Mouse (Mus musculus) CD4-positive helper T cell, adult 2 months (primary cell): Measurements from ENCODE around the gene Cbln3.

Experiments
- DNase-seq: peaks from one replicate; pipeline ENCODE4 v3.0.0-alpha.2; 2012; ENCODE audit warnings: low read depth, missing footprints, low spot score

Gene Cbln3

GRCm38 (mm10) chr14:55884166-55884565 is at the start of gene Cbln3:
Gene Cbln3, minus strand, starts transcription at chr14:55884392.
- DNase-seq: no peak

- DNase-seq: no peak
Measured at GRCm38 (mm10) chr14:55933586-55933985, 49.4 kb upstream of the Cbln3 start.

GRCm38 (mm10) chr14:55929263-55929997 is 45.2 kb upstream of the Cbln3 start:
- DNase-seq: no peak

GRCm38 (mm10) chr14:55926847-55927246 is 42.7 kb upstream of the Cbln3 start:
- DNase-seq: no peak

GRCm38 (mm10) chr14:55922475-55923232 is 38.5 kb upstream of the Cbln3 start:
- DNase-seq: no peak

- peak; percentile 86 for DNase-seq
Measured at GRCm38 (mm10) chr14:55918240-55919082, 34.3 kb upstream of the Cbln3 start.

GRCm38 (mm10) chr14:55913406-55913805 is 29.2 kb upstream of the Cbln3 start:
- peak; percentile 62 for DNase-seq

GRCm38 (mm10) chr14:55905518-55905917 is 21.3 kb upstream of the Cbln3 start:
- peak; percentile 22 for DNase-seq

- DNase-seq: no peak
Measured at GRCm38 (mm10) chr14:55900414-55900755, 16.2 kb upstream of the Cbln3 start.

- DNase-seq: peak; percentile 93
Measured at GRCm38 (mm10) chr14:55899701-55900413, 15.7 kb upstream of the Cbln3 start, which contains the start of gene Sdr39u1. Gene Sdr39u1, minus strand, starts transcription at chr14:55900293.

- DNase-seq: no peak
Measured at GRCm38 (mm10) chr14:55898947-55899346, 14.8 kb upstream of the Cbln3 start.

- no peak for DNase-seq
Measured at GRCm38 (mm10) chr14:55897671-55898070, 13.5 kb upstream of the Cbln3 start.

GRCm38 (mm10) chr14:55886571-55887382 is 2.6 kb upstream of the Cbln3 start:
- no peak for DNase-seq

GRCm38 (mm10) chr14:55885791-55886271 is 1.6 kb upstream of the Cbln3 start:
- DNase-seq: peak; percentile 78

GRCm38 (mm10) chr14:55885114-55885790 is 1.1 kb upstream of the Cbln3 start:
- peak; percentile 53 for DNase-seq

GRCm38 (mm10) chr14:55884713-55885113 is 521 bp upstream of the Cbln3 start, which contains the start of gene Khnyn:
Gene Khnyn, plus strand, starts transcription at chr14:55884947.
- peak; percentile 89 for DNase-seq

- peak; percentile 18 for DNase-seq
Measured at GRCm38 (mm10) chr14:55883663-55884062, 529 bp downstream of the Cbln3 start.

- DNase-seq: no peak
Measured at GRCm38 (mm10) chr14:55883149-55883661, 987 bp downstream of the Cbln3 start.

- DNase-seq: peak; percentile 70
Measured at GRCm38 (mm10) chr14:55882171-55882641, 2.0 kb downstream of the Cbln3 start.
